Mouse (Mus musculus): ENCODE measurements around the gene Olfr457.

DNA sequence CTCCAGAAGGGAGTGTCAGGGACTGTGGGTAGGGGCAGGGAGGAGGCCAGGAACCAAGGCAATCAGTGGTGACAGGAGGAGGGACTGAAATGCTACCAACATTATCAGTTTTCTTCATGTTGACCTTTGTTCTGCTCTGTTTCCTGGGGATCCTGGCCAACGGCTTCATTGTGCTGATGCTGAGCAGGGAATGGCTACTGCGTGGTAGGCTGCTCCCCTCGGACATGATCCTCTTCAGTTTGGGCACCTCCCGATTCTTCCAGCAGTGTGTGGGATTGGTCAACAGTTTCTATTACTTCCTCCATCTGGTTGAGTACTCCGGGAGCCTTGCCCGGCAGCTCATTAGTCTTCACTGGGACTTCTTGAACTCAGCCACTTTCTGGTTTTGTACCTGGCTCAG, 41.7 kb downstream of the Olfr457 start, which contains the start of gene Tas2r126:
- no peak for TF ChIP-seq CTCF (IDR thresholded peaks at IDR 0.05; ENCODE audit: extremely low read depth, insufficient read depth, low read length)
- no peak for TF ChIP-seq POLR2A (IDR thresholded peaks at IDR 0.05; ENCODE audit: extremely low read depth, insufficient read depth, low read length)
